Mouse (Mus musculus): ENCODE measurements around the gene Rgs8.

The Rgs8 gene

DNA sequence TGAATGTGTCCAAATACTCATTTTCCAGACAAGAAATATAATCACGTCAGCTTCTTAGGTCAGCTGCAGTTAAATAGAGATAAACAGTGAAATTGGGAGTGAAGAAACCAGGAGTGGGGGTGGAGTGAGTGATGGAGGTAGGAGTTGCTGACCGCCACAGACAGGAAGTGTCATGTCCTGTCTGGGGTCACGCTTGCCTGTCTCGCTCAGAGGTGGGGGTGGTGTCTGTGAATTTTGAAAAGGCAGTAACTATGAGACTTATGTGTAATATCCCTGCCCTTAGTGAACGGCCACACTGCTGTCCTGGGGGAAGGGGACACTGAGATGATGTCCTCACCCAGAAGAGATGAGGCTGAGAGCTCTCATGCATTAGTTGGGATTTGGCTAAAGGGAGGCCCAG lies 56.6 kb downstream of the Rgs8 start:
- DNase-seq = no peak

DNA sequence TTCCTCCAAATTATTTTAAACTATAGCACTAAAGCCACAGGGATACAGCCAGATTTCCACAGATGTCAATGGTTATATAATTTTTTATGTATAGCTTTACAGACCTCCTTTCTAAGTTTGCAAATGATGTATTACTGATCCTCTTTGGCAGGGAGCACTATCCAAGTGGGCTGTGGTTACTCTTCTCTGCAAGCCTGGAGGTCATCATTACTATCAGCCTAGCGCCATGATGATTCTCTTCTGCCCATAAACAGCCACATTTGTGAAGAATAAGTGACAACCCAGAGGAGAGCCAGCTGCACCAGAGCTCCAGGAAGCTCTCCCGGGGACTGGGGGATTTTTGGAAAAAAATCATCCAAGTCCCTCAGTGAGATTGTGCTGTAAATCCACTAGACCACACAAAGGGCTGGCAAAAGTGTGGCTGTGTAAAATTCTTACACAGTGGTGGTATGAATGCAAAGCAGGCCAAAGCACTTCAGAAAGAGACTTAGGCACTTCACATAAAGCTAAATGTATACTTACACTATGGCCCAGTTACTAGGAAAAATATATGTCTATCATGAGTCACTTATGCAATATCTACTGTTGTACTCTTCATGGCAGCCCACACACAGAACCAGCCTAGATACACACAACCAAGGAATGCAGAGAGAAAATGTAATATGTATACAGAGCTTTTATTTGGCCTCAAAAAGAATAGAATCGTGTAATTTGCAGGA lies 58.9 kb downstream of the Rgs8 start:
- DNase-seq = no peak

DNA sequence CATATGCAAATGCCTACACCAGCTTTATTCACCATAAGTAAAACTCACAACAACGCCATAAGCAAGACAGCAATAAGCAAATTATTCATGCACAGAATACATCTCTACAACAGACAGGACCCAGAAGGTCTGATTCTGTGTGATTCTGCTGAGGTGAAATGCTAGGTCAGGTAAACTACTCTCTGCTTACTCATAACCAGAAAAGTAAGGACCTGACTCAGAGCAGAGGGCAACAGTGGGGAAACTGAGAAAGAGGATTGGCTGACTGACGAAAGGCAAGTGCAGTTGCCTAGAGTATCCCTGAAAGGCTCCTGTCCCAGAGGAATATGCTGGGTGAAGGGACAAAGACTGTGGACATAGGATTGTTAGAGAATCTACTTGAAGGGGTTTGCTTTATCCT lies 59.8 kb downstream of the Rgs8 start:
- DNase-seq = no peak

DNA sequence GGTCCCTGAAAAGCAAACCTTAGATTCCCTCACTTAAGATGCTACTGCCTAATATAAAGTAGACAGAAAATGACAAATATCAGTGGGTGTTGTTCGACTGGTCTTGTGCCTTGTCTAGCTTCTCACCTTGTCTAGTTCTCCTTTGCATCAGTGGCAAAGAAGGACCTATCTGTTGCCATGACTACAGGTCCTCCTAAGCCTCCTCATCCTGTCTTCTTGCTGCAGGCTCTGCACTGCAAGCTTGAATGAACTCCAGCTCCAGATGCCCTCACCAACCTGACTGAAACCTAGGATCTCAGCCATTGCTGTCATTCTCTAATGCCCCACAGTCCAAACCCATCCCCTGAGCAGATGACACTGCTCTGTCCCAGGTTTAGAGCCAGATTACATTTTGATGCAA lies 65.2 kb downstream of the Rgs8 start:
- DNase-seq = no peak

DNA sequence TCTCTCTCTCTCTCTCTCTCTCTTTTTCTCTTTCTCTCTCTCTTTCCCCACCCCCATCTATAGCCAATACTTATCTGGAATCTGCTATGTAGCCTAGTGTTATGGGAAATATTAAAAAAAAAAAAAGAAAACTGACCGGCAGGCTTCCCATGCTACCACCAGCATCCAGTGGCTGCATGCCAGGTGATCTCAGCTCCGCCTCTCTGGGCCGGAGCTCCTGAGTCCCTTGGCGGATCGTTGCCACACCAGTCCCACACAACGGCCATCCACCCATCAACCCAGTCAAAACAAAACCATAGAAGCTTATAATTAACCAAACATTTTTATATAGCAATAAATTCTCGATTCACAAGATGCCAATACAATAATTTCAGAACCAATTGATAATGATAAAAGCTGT lies 68.1 kb downstream of the Rgs8 start:
- DNase-seq = no peak

DNA sequence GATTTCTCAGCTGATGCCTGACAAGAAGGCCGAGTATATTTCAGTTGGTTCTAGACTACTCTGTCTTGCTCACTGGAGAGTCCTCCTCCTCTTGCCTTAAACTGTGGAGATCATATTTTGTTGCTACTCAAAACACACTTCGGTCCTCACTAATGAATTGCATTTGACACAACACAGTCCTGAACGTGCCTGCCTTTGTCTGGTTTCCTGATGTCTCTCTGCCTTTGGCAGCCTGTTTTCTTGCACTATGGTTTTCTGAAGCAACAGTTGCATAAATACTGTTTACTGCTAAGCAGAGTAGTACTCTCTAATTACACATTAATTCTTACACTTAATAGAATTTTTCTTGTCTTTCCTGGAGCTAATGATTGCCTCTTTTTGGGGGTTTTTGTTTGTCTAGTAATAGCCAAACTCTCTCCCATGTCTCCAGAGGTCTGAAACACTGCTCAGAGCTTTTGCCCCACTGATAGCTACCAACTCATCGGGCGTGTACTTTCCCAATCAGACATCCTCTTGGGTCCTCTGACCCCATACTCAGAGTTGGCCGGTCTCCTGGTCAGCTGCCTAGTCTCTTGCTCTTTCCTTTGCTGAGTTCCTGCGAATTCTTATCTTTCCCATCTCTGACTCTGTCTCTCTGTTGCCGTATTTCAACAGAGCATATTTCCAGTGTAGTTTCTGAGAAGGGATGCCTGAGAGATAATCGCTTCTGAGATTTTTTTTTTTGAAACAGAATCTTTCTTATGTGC lies 68.9 kb downstream of the Rgs8 start:
- no peak for DNase-seq

DNA sequence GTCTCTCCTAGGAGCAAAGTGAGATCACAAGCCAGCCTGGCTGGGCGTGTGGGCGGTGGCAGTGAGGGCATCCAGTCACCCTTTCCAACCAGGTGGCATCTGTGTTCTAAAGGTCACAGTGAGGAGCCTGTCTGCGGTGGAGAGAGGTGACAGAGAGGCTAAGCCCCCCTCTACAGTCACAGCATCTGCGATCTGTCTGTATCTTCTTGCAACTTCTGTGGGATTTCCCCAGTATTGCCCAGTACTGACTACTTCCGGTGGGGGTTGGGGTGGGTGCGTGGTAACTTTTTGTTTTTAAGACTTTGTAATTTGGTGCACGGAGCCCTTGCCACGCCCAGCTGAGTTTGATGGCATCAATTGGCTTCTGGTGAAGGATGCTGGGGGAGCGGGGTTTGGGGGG lies 70.6 kb downstream of the Rgs8 start:
- DNase-seq = peak; percentile 66

DNA sequence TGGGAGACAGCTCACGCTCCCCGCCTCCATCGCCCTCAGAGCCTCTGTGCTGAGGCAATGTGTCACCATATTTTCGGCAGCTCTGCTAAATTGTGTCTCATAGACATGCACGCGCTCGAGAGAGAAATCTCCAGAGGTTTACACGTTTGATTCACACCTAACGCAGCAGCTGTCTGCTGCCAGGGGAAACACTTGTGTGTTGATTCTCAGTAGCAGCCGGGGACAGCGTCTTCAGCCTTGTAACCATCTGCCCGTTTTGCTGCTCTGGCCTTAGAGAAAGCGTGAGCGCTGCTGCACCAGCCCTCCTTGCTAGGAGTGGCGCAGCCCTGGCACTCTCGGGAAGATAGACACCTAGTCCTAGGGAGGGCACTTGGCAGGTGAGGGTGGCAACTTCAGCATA lies 73.8 kb downstream of the Rgs8 start:
- peak; percentile 12 for DNase-seq

DNA sequence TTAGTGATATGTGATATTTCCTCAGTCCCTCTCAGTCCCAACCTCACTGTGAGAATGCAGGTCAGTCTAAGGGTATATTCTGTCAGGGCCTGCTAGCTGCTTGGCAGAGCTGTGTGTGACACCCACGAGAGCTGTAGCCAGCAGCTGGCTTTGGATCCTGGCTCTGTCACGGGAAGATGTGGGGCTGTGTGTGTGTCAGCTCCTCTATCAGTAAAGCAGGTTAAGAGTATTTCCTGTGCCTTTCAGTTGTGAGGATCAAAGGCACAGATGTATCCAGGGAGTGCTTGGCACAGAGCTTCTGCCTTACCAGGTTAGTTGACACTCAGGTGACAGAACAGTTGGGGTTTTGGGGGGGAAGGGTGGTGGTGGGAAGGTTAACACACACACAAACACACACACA lies 77.0 kb downstream of the Rgs8 start:
- peak; percentile 64 for DNase-seq

DNA sequence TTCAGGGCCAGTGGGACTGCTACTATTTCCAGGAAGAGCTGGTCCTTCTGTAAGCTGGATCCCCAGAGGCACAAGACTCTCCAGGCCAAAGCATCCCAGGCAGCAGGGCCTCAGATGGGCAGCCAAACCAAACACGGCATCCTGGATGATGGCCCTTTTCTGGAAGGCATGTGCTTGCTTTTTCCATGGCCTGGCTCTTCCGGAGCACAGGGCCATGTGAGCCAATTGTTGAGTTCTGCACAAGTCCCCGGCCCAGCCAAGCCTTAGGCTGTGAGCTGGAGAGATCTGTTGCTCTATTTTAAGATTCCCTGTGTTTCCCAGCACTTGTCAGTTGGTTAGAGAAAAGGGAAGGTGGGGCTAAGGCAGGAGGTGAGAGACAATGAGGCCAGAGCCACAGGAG lies 77.8 kb downstream of the Rgs8 start:
- peak; percentile 22 for DNase-seq

DNA sequence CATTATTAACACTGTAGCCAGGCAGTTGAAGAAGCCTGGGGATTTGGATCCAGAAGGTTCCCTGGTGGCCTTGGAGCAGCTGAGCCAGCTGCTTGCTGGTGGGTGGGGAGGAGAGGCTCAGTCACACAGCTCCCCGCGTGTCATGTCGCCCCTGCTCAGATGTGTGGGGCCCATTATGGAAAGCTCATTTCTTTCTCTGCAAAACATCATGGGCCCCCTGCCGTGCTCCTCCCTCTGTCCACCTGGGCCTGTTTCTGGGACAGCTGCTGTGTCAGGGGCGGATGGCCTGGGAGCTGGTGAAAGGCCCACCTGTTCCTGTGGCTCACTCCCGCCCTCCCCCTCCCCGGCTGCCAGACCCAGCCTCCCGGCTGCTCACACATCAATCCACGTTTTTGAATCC lies 80.4 kb downstream of the Rgs8 start:
- DNase-seq = peak; percentile 72

DNA sequence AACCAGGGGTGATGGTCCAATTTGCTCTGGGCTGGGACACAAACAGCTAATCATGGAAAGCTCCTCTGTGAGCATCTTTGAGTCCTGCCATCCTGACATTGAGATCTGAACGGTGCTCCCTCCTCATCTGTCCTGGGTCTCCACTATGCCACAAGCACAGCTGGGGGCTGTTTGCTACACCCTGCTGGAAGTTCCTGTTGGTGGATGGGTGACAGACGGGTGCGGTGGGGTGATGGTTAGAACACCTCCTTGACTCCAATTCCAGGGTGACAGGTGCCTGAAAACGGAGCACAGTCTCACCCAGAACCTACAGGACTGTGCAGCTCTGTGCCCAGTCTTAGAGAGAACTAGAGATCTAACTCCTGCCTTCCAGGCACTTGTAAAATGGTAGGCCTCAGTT lies 82.0 kb downstream of the Rgs8 start:
- peak; percentile 50 for DNase-seq

DNA sequence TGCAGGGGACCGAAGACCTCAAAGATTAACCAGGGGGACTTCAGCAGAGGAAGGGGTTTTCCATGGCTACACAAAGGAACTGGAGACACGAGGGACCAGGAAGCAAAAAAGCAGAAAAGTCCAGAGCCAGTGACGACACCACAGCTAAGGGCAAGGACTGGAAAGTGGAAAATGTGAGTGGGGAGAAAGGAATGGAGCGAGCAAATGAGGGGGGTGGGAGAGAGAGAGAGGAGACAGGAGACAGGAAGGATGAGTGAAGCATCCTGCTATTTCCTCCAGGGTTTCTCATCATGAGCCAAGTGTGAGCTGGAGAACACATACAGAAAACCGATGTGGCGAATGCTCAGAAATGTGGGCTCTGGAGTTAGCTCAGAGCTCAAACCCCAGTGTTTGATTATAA lies 83.3 kb downstream of the Rgs8 start:
- DNase-seq = no peak

DNA sequence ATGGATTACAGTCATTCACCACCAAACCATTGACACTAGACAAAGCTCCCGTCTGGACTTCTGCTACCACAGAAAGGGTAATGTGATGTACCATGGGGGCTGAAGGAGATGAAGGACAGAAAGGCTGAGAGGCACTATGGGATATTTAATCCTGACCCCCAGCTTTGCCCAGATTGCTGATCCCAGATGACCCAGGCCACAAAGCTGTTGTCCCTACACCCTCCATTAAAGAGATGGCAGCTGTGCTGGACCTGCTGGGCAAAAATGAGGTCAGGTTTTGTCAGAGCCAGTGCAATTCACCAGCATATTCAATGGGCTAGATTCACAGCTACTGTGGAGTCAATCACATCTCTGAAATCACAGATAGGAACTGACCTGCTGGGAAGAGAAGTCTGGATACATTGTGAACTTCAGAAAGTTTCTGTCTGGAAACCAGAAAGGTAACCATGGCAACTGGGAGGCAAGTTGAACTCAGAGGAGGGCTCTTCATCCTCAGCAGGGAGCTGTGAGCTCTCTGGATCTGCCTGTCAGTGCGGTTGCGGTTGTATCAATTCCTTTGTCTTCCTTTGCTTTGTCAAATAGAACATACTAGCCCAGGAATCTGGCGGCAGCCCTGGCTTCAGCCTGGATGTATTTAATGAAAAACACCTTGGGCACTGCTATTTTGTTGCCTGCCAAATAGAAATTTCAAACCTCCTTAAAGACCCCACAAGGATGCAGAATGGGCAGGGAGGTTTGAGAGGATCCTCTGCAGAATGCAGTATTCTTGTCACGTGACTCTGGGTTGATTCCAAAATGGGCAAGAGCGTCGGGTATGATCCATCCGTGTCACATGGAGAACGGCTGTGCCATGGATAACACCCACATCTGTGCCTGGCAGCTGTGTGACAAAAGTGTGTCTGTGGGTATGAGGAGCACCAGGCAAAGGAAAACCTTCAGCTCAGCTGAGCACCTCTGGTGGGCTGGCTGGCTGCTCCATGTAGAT lies 84.6 kb downstream of the Rgs8 start:
- DNase-seq = no peak

DNA sequence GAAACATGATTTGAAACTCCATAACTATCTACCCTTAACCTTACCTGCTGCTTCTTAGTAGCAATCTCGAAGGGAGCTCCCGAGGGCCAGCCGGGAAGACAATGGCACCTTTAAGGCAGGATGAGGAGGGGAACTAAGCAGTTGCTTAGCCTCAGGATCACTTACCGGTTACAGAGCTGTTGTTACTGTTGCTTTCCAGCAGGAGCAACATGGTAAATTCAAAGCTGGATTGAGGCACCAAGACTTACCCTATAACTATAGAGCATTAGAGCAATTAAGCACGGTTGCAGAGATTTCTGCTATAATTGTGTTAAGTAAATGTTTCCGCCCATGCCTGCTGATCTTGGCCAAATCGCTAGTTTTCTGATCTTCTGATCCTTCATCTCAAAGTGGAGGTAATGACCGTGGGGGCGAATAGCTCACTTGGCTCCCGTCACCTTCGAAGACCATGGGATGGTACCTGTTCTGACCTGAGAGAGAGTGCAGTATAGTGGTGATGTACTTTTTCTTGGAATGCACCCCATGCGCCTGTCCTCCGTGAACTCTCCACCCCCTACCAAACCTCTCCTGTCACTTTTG lies 86.7 kb downstream of the Rgs8 start:
- DNase-seq = peak; percentile 25

DNA sequence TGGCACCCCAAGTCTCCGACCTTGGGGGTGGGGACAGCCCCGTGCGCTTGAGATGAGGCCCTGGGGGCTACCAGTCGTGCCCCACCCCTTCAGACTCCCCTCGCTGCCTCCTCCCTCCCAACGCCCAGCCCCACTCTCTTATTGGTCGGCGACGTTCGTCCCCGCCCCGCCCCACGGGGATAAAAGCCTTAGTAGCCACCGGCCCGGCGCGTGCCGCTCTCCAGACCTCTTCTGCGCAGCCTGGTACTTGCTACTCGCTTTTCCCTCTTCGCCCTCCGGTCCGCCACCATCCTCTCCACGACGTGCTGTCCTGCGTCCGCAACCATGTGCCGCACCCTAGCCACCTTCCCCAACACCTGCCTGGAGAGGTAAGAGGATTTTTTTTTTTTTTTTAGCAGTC lies 87.3 kb downstream of the Rgs8 start, which contains the start of gene Rgs16:
Gene Rgs16 (plus strand): TSS at position 205 of the 400 bp plus-strand sequence.
- peak; percentile 88 for DNase-seq

DNA sequence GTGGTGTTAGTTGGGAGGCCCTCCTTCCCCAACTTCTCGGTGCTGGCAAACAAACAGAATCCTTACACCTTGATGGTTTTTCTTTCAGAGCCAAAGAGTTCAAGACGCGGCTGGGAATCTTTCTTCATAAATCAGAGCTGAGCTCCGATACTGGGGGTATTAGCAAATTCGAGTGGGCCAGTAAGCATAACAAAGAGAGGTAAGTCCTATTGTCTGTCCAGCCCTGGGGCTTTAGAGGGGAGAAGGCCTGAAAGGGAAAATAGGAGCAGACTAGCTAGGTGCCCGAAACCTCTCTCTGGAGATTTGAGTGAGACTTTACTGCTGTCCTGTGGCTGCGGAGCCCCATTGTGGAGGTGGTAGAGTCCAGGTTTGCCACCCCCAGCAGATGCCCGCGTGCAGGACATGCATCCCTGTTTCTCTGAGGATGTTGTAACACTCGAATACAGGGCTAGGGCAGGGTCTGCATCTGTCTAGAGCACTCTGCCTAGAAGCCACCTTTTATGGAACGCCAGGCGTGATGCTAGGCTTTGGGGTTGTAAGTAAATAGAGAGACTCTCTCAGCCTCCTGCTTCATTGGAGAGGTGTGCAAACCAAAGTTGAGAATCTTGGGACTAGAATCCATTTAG lies 88.1 kb downstream of the Rgs8 start:
- DNase-seq = peak; percentile 22

DNA sequence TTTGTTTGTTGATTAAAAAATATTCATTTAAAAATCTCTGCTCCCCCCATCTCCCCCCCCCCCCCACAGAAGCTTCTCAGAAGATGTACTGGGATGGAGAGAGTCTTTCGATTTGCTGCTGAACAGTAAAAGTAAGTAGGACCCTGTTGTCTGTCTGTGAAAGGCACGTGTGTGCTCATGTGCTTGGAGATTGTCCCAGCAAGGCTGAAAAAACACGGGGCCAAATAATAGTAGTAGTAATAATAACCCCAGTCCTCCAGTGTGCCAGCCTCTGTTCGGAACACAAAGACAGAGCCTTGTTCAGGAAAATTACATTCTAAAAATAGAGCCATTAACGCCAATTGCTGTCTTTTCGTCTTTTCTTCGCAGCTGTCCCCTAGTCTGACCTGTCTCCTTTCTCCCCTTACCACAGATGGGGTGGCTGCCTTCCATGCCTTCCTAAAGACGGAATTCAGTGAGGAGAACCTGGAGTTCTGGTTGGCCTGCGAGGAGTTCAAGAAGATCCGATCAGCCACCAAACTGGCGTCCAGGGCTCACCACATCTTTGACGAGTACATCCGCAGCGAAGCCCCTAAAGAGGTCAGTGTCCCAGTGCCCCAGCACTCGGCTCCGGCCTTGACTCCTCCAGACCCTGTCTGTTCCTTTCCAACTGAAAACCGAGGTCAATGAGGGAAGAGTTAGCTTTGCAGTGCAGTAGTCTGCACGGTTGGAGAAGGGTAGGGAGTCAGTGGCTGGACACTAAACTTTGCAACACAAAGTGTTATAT lies 88.9 kb downstream of the Rgs8 start:
- DNase-seq = peak; percentile 31

DNA sequence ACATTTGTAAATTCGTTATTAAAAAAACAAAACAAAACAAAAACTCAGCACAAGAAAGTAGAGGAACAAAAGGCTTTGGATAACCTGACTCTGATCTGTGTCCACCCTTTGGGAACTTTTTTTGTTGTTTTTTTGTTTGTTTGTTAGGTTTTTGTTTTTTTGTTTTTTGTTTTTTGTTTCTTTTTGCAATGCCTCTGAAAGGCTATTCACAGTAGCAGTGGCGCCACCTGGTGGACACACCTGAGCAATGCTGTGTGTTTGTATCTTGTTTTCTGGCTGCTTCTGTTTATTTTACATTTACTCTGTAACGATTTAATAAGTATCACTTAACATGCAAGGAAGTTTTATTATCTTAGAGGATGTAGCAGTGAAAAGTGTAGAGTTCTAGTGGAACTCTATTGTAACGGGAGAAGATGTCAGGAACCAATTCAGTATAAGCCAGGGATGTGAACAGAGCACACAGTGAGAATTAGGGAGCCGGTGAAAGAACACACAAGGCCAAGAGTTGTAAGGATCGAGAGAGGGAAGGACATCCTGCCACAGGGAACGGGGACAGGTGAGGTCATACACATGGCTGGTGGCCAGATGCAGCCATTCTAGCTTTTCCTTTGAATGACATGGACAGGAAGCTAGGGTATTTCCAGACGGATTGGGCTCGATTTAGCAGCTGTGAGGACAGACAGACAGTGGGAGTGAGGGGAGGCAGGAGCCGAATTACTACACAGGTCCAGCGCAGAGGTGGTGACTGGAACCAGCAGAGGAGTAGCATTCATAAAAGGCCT lies 89.7 kb downstream of the Rgs8 start:
- peak; percentile 93 for DNase-seq

DNA sequence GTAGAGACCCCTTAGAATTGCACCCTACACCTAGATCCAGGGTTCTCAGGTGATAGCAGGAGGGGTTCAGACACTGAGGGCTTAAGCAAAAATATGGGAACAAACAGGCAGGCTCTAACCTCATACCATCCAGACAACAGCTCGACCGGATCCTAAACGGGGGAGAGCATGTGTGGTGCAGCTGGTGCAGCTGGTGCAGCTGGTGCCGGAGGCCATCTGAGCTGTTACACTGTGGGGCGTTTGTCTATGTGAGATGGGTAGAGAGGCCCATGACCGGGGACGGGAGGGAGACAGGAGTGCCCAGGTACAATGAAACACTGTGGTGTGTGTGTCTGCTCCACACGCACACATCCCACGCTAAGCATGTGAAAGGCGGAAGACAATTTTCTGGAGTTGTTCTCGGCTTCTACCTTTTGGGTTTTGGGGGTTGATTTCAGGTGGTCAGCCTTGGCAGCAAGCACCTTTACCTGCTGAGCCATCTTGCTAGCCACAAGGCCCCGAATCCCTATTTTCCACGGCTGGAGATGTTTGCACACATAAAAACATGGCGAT lies 93.4 kb downstream of the Rgs8 start:
- DNase-seq = peak; percentile 59

DNA sequence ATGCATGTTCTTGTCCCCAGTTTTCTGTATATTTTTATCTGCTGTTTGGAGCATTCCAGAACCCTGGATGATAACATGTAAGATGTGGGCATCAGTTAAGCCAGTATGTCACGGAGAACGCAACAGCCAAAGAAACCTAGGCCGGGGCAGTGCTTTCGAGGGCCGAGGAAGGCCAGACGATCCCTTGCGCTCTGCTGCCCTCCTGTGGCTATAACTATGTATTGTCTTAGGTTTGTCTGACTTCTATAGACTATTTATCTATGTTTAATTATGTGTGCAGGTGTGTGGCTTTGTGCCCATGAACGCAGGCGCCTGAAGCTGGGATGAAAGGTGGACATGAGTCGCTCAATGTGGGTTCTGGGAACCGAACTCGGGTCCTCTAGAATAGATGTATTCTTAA lies 93.9 kb downstream of the Rgs8 start:
- peak; percentile 83 for DNase-seq

All from thymus, postnatal 4 days (tissue).